ENCODE assay signal across 7 mouse cellular contexts in genomic region chr3:142640201-142640600, GRCm38 (mm10). TPM values are rescaled to one million over a fixed set of nuclear protein-coding genes. Genes with fewer than 3 reads are reported as not detected.
A peak's percentile ranks its signal among the peaks of the same experiment; 100 is the strongest.
DNase-seq lines count a peak whose midpoint lies in the region; ATAC-seq and TF ChIP-seq lines count a peak whose summit lies in the region.

No protein-coding gene starts in this region.

- H3K4me3 ChIP-seq in E14TG2a.4 (replicated peaks; ENCODE audit: low read length), result no peak overlapping the region
- no peak overlapping the region for H3K4me3 ChIP-seq in embryonic facial prominence, embryonic 10.5 days
- H3K4me3 ChIP-seq in heart, embryonic 15.5 days, result 0 out of 2 replicates have a peak overlapping the region, but pooled peaks have one; percentile 5

- ATAC-seq in heart, embryonic 15.5 days (replicated peaks; ENCODE audit: insufficient number of reproducible peaks, insufficient read depth, low FRiP score, low read depth), result no peak

- H3K4me2 ChIP-seq in heart, embryonic 15.5 days, result peak overlapping the region; percentile 37

- TF ChIP-seq CTCF in E14TG2a.4 (conservative IDR thresholded peaks at IDR 0.05; ENCODE audit: low read length), result peak; percentile 61

- H3K27ac ChIP-seq in embryonic facial prominence, embryonic 10.5 days (replicated peaks), result no peak overlapping the region
- no peak overlapping the region for H3K27ac ChIP-seq in heart, embryonic 15.5 days

- H3K4me1 ChIP-seq in E14TG2a.4 (replicated peaks; ENCODE audit: low read depth, low read length), result peaks cover 4% of the 10 kb centered on the region
- H3K4me1 ChIP-seq in embryonic facial prominence, embryonic 10.5 days, result no peaks in the 10 kb centered on the region
- H3K4me1 ChIP-seq in heart, embryonic 15.5 days (replicated peaks), result no peaks in the 10 kb centered on the region

- no peaks in the 10 kb centered on the region for H3K36me3 ChIP-seq in E14TG2a.4 (ENCODE audit: insufficient read depth, low read length)
- no peaks in the 10 kb centered on the region for H3K36me3 ChIP-seq in embryonic facial prominence, embryonic 10.5 days (replicated peaks)
- no peaks in the 10 kb centered on the region for H3K36me3 ChIP-seq in heart, embryonic 15.5 days

- DNase-seq in ZHBTc4 (ENCODE audit: low read depth, low spot score), result peak; percentile 91
- DNase-seq in embryonic facial prominence, embryonic 10.5 days (ENCODE audit: low spot score), result peak; percentile 77
- DNase-seq in kidney, postnatal 36 days, result peak; percentile 73 to 93
- peak; percentile 50 for DNase-seq in lung, postnatal 25 days (ENCODE audit: low spot score)
- peak; percentile 57 for DNase-seq in right cerebral cortex, postnatal 14 days

- peaks cover 9% of the 10 kb centered on the region; the same call in 1 of the 2 replicates for H3K27me3 ChIP-seq in E14TG2a.4 (ENCODE audit: insufficient read depth, low read length)
- H3K27me3 ChIP-seq in embryonic facial prominence, embryonic 10.5 days (replicated peaks; ENCODE audit: low read depth, poor library complexity, severe bottlenecking), result no peaks in the 10 kb centered on the region
- no peaks in the 10 kb centered on the region for H3K27me3 ChIP-seq in heart, embryonic 15.5 days

- H3K9me3 ChIP-seq in E14TG2a.4 (ENCODE audit: low read length), result no peaks in the 10 kb centered on the region
- H3K9me3 ChIP-seq in embryonic facial prominence, embryonic 10.5 days, result no peaks in the 10 kb centered on the region
- no peaks in the 10 kb centered on the region for H3K9me3 ChIP-seq in heart, embryonic 15.5 days (replicated peaks)

- 5% methylated on average over 9 of the region's 9 CpGs for WGBS in embryonic facial prominence, embryonic 10.5 days
- WGBS in heart, embryonic 15.5 days, result 6% methylated on average over 9 of the region's 9 CpGs

- no peak overlapping the region for H3K9ac ChIP-seq in heart, embryonic 15.5 days

RNA-seq across cellular contexts. Expression of gene Gbp2, which starts 19.8 kb away (rescaled TPM):
- 0.06 and 0.10 TPM in 2 replicates for polyA plus RNA-seq in embryonic facial prominence, embryonic 10.5 days (2016; fragmentation: Nextera tagmentation; extraction: Ambion mirVana)
- 2.2 and 3.4 TPM in 2 replicates for polyA plus RNA-seq in heart, embryonic 15.5 days (2015; fragmentation: Nextera tagmentation; extraction: Ambion mirVana)

RNA-seq across cellular contexts. Expression of gene Gbp2b, which starts 45.6 kb away (rescaled TPM):
- not detected in 2 replicates for polyA plus RNA-seq in embryonic facial prominence, embryonic 10.5 days (2016; fragmentation: Nextera tagmentation; extraction: Ambion mirVana)
- not detected in 2 replicates for polyA plus RNA-seq in heart, embryonic 15.5 days (2015; fragmentation: Nextera tagmentation; extraction: Ambion mirVana)
